Mouse (Mus musculus) G1E (cell line): ENCODE measurements around the gene Gm5478.

Source experiments
- CTCF ChIP-seq: IDR thresholded peaks from 2 replicates; pipeline ENCODE4 v1.5.1; 2012; ENCODE audit warnings: low read depth, low read length, inconsistent platforms, mixed read lengths
- GATA1 ChIP-seq: IDR thresholded peaks from 2 replicates; pipeline ENCODE4 v1.6.1; 2012; ENCODE audit warnings: borderline replicate concordance, low read length, inconsistent platforms, mixed read lengths

DNA sequence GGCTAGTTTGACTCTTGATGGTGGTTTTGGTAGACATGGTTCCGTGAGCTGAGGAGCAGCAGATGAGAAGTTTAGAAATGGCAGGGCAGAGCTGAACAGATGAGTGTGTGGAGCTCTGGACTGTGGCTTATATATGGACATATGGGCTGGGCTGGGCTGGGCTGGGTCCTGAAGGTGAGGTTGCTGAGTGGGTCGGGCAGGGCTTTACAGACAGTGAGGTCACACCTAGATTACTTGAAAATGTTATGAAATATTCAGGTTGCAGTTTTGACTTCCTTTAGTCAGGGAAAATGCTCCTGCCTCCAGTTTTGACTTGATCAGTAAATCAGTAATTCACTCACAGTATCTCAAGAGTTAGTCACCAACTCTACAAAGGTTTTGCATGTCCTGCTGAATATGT lies 33.0 kb upstream of the Gm5478 start, which contains the start of gene Krt6b:
- no peak for TF ChIP-seq CTCF
- no peak for TF ChIP-seq GATA1
